Mouse (Mus musculus) ES-Bruce4 (cell line): ENCODE measurements around the gene Ankrd11. TPM values are rescaled to one million over a fixed set of nuclear protein-coding genes. Genes with fewer than 3 reads are reported as not detected.
"Not testable (repeated sequence)": the region's sequence is repeated elsewhere in the genome, so short reads cannot be mapped to it uniquely, and the experiment has no call there.

ENCODE experiments used
- H3K27ac ChIP-seq: 2 replicates; pipeline ENCODE4 v1.5.1; 2012; ENCODE audit warnings: low read length, inconsistent platforms; ENCODE audit not compliant: insufficient read depth
- H3K27me3 ChIP-seq: 2 replicates; pipeline ENCODE4 v1.6.1; 2012; ENCODE audit warnings: mild to moderate bottlenecking, low read length, inconsistent platforms; ENCODE audit not compliant: control insufficient read depth, poor library complexity, insufficient read depth, severe bottlenecking
- H3K36me3 ChIP-seq: 2 replicates; pipeline ENCODE4 v1.6.1; 2012; ENCODE audit warnings: inconsistent platforms, mild to moderate bottlenecking, low read length, moderate library complexity; ENCODE audit not compliant: control insufficient read depth, poor library complexity, insufficient read depth, severe bottlenecking
- H3K4me1 ChIP-seq: one replicate; pipeline ENCODE4 v1.8.1; 2011; ENCODE audit warnings: low read length; ENCODE audit not compliant: control insufficient read depth, insufficient read depth
- H3K4me3 ChIP-seq: 2 replicates; pipeline ENCODE4 v1.5.1; 2011; ENCODE audit warnings: low read depth, mild to moderate bottlenecking, low read length
- H3K9ac ChIP-seq: 2 replicates; pipeline ENCODE4 v1.6.1; 2012; ENCODE audit warnings: low read depth, mild to moderate bottlenecking, inconsistent platforms; ENCODE audit not compliant: poor library complexity, severe bottlenecking
- H3K9me3 ChIP-seq: replicated peaks from 2 replicates; pipeline ENCODE4 v1.6.1; 2012; ENCODE audit warnings: mild to moderate bottlenecking, low read length, inconsistent platforms; ENCODE audit not compliant: control insufficient read depth, poor library complexity, insufficient read depth, severe bottlenecking
- CTCF ChIP-seq: IDR thresholded peaks from one replicate; pipeline ENCODE4 v1.8.1; 2011; ENCODE audit warnings: low read depth, low read length
- EP300 ChIP-seq: IDR thresholded peaks from 2 replicates; pipeline ENCODE4 v1.6.1; 2011; ENCODE audit warnings: low read depth, low read length; ENCODE audit not compliant: insufficient read depth
- POLR2A ChIP-seq: IDR thresholded peaks from one replicate; pipeline ENCODE4 v1.8.1; 2011; ENCODE audit warnings: low read length; ENCODE audit not compliant: insufficient read depth
- polyA plus RNA-seq: library from polyadenylated mRNA; stranded (reverse); fragments of >200 nt; gene quantifications from 2 replicates; pipeline ENCODE4 v1.2.4, GENCODE M21; 2011; ENCODE audit warnings: low read depth; ENCODE audit not compliant: missing spikeins, insufficient read depth, insufficient read length

The Ankrd11 gene
- polyA plus RNA-seq, 1 experiment, result 148 TPM

DNA sequence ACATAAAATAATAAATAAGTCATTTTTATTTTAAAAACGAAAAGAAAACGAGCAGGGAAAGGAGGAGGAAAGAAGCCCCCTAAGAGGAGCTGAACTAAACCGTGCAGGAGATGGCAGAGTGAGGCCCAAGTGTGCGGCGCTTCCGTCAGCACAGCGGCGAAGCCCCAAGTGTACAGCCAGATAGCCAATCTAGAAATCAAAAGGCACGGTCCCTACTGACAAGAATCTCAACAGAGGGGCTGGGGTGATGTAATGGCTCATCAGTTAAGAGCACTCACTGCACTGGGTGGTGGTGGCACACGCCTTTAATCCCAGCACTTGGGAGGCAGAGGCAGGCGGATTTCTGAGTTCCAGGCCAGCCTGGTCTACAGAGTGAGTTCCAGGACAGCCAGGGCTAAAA, 4.6 kb downstream of the Ankrd11 start:
- peak overlapping the region; percentile 1; the same call in 1 of the 2 replicates for H3K4me3 ChIP-seq

DNA sequence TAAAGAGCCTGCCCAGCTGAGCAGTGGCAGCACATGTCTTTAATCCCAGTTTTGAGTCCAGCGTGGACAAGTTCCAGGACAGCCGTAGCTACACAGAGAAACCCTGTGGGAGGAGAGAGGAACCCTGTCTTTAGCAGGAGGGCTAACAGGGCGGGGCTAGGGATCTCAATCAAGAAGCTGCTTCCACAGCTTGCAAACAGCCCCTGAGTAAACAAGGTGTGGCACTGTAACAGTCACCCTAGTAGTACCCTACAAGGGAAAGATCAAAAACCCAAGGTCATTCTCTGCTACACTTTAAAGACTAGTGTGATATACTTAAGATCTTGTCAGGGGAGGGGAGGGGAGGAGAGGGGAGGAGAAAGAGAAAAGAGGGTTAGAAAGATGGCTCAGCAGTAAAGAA, 5.1 kb downstream of the Ankrd11 start:
- no peaks in the 10 kb centered on the region for H3K4me1 ChIP-seq
- H3K36me3 ChIP-seq, result 0 out of 2 replicates have a peak, but pooled peaks cover 10% of the 10 kb centered on the region
- H3K27me3 ChIP-seq, result no peaks in the 10 kb centered on the region
- no peaks in the 10 kb centered on the region for H3K9me3 ChIP-seq
- TF ChIP-seq POLR2A (no peak), EP300 (0 out of 2 replicates have a peak, but pooled peaks have one; percentile 48)
- H3K27ac ChIP-seq, result peak overlapping the region; percentile 57
- H3K4me3 ChIP-seq, result no peak overlapping the region
- H3K9ac ChIP-seq, result no peak overlapping the region

More for the DNA sequence above, 4.6 kb downstream of the Ankrd11 start:
- no peaks in the 10 kb centered on the region for H3K4me1 ChIP-seq
- H3K9ac ChIP-seq, result peak overlapping the region; percentile 37; the same call in 1 of the 2 replicates
- H3K27me3 ChIP-seq, result no peaks in the 10 kb centered on the region
- H3K36me3 ChIP-seq, result 0 out of 2 replicates have a peak, but pooled peaks cover 8% of the 10 kb centered on the region
- H3K9me3 ChIP-seq, result no peaks in the 10 kb centered on the region
- H3K27ac ChIP-seq, result peak overlapping the region; percentile 57
- TF ChIP-seq CTCF, result no peak
- no peak for TF ChIP-seq POLR2A
- TF ChIP-seq EP300, result no peak

DNA sequence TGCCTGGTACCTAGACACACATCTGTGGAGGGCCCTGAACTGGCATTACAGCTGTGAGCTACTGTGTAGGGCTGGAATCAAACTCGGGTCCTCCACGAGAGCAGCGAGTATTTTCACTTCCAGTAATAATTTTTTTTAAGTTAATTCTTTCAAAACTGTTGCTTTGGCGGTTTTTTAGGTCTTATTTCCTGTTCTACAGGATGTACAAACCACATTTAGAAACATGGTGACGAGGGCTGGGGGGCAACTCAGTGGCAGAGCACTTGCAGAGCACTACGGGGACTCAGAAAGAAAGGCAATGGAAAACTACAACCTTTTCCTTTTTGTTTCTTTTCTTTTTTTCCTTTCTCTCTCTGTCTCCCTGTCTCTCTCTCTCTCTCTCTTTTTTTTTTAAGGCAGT, 7.9 kb downstream of the Ankrd11 start:
- Histone ChIP-seq H3K27ac (no peak overlapping the region), H3K27me3 (no peaks in the 10 kb centered on the region), H3K9me3 (no peaks in the 10 kb centered on the region), H3K9ac (0 out of 2 replicates have a peak overlapping the region, but pooled peaks have one; percentile 22), H3K4me3 (no peak overlapping the region), H3K36me3 (0 out of 2 replicates have a peak, but pooled peaks cover 13% of the 10 kb centered on the region), H3K4me1 (peaks cover 1% of the 10 kb centered on the region)
- TF ChIP-seq EP300 (no peak), POLR2A (no peak), CTCF (no peak)

DNA sequence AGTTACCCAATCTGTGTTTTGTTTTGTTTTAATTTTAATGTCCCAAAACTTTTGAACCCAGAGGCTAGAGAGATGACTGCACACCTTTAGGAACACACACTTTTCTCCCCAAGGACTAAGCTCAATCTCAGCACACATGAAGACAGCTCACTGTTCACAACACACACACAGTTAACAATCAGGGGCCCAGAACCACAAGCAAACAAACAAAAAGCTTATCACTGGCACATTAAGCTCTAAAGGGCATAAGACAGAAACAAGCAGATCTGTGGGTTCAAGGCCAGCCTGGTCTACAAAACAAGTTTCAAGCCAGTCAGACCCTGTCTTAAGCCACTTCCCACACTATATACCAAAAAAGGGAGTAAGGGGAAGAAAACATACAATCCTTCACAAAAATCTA, 8.6 kb downstream of the Ankrd11 start:
- Histone ChIP-seq H3K27ac (0 out of 2 replicates have a peak overlapping the region, but pooled peaks have one; percentile 24), H3K4me3 (no peak overlapping the region), H3K36me3 (0 out of 2 replicates have a peak, but pooled peaks cover 13% of the 10 kb centered on the region), H3K27me3 (no peaks in the 10 kb centered on the region), H3K9me3 (no peaks in the 10 kb centered on the region), H3K4me1 (peaks cover 1% of the 10 kb centered on the region), H3K9ac (no peak overlapping the region)
- TF ChIP-seq EP300 (no peak), POLR2A (no peak), CTCF (no peak)

DNA sequence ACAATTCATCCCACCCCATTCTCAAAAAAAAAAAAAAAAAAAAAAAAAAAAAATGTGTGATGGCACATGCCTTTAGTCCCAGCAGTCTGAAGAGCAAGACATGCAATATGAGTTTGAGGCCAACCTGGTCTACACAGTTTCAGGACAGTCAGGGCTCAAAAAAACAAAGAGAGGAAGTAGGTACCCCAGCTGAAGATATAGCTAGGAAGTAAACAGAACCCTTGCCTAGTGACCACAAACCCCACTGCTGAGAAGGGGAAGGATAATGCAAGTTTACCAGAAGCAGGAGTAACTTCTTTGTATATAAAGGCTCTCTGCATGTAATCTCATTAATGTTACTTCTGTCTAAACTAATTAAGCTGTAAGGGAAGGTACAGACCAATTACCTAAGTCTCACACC, 9.3 kb downstream of the Ankrd11 start:
- TF ChIP-seq CTCF (no peak), EP300 (no peak), POLR2A (no peak)
- Histone ChIP-seq H3K9me3 (no peaks in the 10 kb centered on the region), H3K9ac (no peak overlapping the region), H3K27ac (no peak overlapping the region), H3K27me3 (no peaks in the 10 kb centered on the region), H3K4me1 (peaks cover 4% of the 10 kb centered on the region), H3K36me3 (0 out of 2 replicates have a peak, but pooled peaks cover 13% of the 10 kb centered on the region), H3K4me3 (no peak overlapping the region)

DNA sequence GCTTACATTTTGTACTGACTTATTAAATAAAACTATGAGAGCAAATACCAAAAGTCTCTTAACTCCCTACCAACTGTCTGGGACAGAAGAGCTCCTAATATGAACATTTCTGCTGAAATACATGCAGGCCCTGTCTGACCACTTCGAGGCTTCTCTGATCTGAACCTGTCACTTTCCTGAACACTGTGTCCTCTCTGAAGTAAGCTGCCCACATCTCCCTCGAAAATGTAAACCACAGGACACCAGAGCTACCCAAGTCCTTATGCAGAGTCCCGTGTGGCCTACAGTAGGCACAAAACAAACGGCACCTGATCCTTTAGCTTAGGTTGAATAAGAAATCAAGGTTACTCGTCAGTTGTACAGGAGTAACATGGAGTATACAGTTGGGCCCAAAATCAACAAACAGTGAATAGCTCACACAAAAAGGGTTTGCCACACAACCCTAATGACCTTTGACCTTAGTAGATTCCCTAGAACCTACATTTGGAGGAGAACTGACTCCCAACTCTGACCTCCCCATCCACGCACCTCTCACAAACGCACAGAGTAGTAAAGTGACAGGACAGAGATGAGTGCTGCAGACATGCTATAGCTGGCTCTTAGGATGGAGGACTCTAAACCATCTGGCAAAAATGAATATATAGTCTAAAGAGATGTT, 10.6 kb downstream of the Ankrd11 start:
- H3K36me3 ChIP-seq, result 0 out of 2 replicates have a peak, but pooled peaks cover 13% of the 10 kb centered on the region
- no peaks in the 10 kb centered on the region for H3K27me3 ChIP-seq
- H3K9me3 ChIP-seq, result no peaks in the 10 kb centered on the region
- TF ChIP-seq POLR2A (no peak), CTCF (no peak), EP300 (no peak)
- peaks cover 4% of the 10 kb centered on the region for H3K4me1 ChIP-seq
- H3K9ac ChIP-seq, result no peak overlapping the region
- no peak overlapping the region for H3K27ac ChIP-seq
- no peak overlapping the region for H3K4me3 ChIP-seq

DNA sequence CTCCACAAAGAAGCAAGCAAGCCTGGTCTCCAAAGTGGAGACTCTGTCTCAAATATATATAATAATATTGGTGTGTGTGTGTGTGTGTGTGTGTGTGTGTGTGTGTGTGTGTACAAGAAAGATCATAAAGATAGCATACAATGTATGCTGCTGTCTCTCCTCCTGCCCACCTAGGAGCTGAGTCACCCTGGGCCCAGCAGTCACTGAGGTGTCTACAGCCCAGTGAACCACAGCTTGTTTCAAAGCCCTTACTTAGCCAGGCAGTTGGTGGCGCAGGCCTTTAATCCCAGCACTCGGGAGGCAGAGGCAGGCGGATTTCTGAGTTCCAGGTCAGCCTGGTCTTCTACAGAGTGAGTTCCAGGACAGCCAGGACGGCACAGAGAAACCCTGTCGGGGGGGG, 12.0 kb downstream of the Ankrd11 start:
- not testable (repeated sequence) for H3K27me3 ChIP-seq, H3K9ac ChIP-seq, H3K27ac ChIP-seq, H3K9me3 ChIP-seq, H3K4me1 ChIP-seq, H3K4me3 ChIP-seq
- H3K36me3 ChIP-seq, result 0 out of 2 replicates have a peak, but pooled peaks cover 13% of the 10 kb centered on the region
